Mouse (Mus musculus) CH12.LX (cell line): ENCODE results near the gene Pbld1. TPM values are rescaled to one million over a fixed set of nuclear protein-coding genes. Genes with fewer than 3 reads are reported as not detected.

ENCODE experiments used
- DNase-seq: peaks from one replicate; pipeline ENCODE4 v3.0.0-alpha.2; 2013; ENCODE audit errors: extremely low read depth
- H3K27ac ChIP-seq: 2 replicates; pipeline ENCODE4 v1.5.1; 2012; ENCODE audit warnings: low read depth, mild to moderate bottlenecking, control low read depth, moderate library complexity; ENCODE audit not compliant: insufficient read depth
- H3K27me3 ChIP-seq: replicated peaks from 2 replicates; pipeline ENCODE3; 2012; ENCODE audit warnings: inconsistent platforms
- H3K36me3 ChIP-seq, 2 experiments: replicated peaks in 1 of 2; 2 replicates each; pipeline versions ENCODE3 to v1.6.1; 2012; ENCODE audit warnings: inconsistent platforms in 1 of 2, low read length in 1 of 2, mild to moderate bottlenecking in 1 of 2, mixed read lengths in 1 of 2, moderate library complexity in 1 of 2; ENCODE audit not compliant: control insufficient read depth in 1 of 2, insufficient read depth in 1 of 2
- H3K4me1 ChIP-seq, 2 experiments: 2 replicates each; pipeline ENCODE4 v1.6.1; 2012; ENCODE audit warnings: inconsistent platforms in 1 of 2, moderate library complexity in 1 of 2; ENCODE audit not compliant: insufficient read depth in 2 of 2, control insufficient read depth in 1 of 2
- H3K4me2 ChIP-seq: 2 replicates; pipeline ENCODE4 v1.6.1; 2012; ENCODE audit warnings: low read depth, mild to moderate bottlenecking, control low read depth; ENCODE audit not compliant: poor library complexity, insufficient read depth, severe bottlenecking
- H3K4me3 ChIP-seq, 3 experiments: fragments of 150-350 bp in 1 of 3; sonication (generic) in 1 of 3; replicated peaks in 1 of 3; 2 replicates each; pipeline versions ENCODE3 to v1.5.1; 2011 to 2012; ENCODE audit warnings: low read depth in 2 of 3, low read length in 2 of 3, mild to moderate bottlenecking in 2 of 3, moderate library complexity in 2 of 3, control low read depth in 1 of 3, improper control_type of control experiment in 1 of 3, inconsistent platforms in 1 of 3, mixed read lengths in 1 of 3; ENCODE audit not compliant: poor library complexity in 1 of 3
- H3K79me2 ChIP-seq: replicated peaks from 2 replicates; pipeline ENCODE4 v1.6.1; 2012; ENCODE audit warnings: mild to moderate bottlenecking, moderate library complexity; ENCODE audit not compliant: control insufficient read depth, poor library complexity, insufficient read depth, severe bottlenecking; ENCODE audit errors: extremely low read depth
- H3K9ac ChIP-seq: 2 replicates; pipeline ENCODE4 v1.6.1; 2012; ENCODE audit warnings: low read depth, mild to moderate bottlenecking, control low read depth, moderate library complexity; ENCODE audit not compliant: insufficient read depth
- H3K9me3 ChIP-seq: replicated peaks from 2 replicates; pipeline ENCODE3; 2012; ENCODE audit warnings: low read length, inconsistent platforms, mixed read lengths
- CHD1 ChIP-seq: IDR thresholded peaks from 2 replicates; pipeline ENCODE4 v1.6.1; 2012; ENCODE audit warnings: low read depth, low read length, improper control_type of control experiment, inconsistent platforms
- CHD2 ChIP-seq: IDR thresholded peaks from 2 replicates; pipeline ENCODE4 v1.6.1; 2011; ENCODE audit warnings: low read length, improper control_type of control experiment
- CTCF ChIP-seq, 2 experiments: IDR thresholded peaks in 1 of 2; conservative IDR thresholded peaks in 1 of 2; 2 replicates each; pipeline ENCODE4 v1.5.1; 2011 to 2012; ENCODE audit warnings: low read depth in 2 of 2, low read length in 2 of 2, improper control_type of control experiment in 1 of 2, inconsistent platforms in 1 of 2, mild to moderate bottlenecking in 1 of 2, moderate library complexity in 1 of 2
- ELF1 ChIP-seq: IDR thresholded peaks from 2 replicates; pipeline ENCODE4 v1.6.1; 2014; ENCODE audit warnings: low read depth, mild to moderate bottlenecking, inconsistent platforms, low read length, improper control_type of control experiment
- GABPA ChIP-seq: IDR thresholded peaks from 2 replicates; pipeline ENCODE4 v1.6.1; 2012; ENCODE audit warnings: low read depth, low read length, improper control_type of control experiment, inconsistent platforms; ENCODE audit not compliant: insufficient replicate concordance
- JUN ChIP-seq: IDR thresholded peaks from 2 replicates; pipeline ENCODE4 v1.6.1; 2011; ENCODE audit warnings: low read depth, mild to moderate bottlenecking, low read length, improper control_type of control experiment, moderate library complexity; ENCODE audit not compliant: insufficient read depth
- KAT2A ChIP-seq: IDR thresholded peaks from 2 replicates; pipeline ENCODE4 v1.6.1; 2012; ENCODE audit warnings: low read length, improper control_type of control experiment, inconsistent platforms; ENCODE audit not compliant: insufficient replicate concordance
- MAZ ChIP-seq: IDR thresholded peaks from 2 replicates; pipeline ENCODE4 v1.6.1; 2012; ENCODE audit warnings: low read depth, mild to moderate bottlenecking, inconsistent platforms, low read length, improper control_type of control experiment, moderate library complexity
- MEF2A ChIP-seq: IDR thresholded peaks from 2 replicates; pipeline ENCODE4 v1.6.1; 2014; ENCODE audit warnings: low read depth, mild to moderate bottlenecking, inconsistent platforms, low read length, improper control_type of control experiment, borderline replicate concordance
- NELFE ChIP-seq: IDR thresholded peaks from 2 replicates; pipeline ENCODE4 v1.6.1; 2011; ENCODE audit warnings: low read depth, low read length, improper control_type of control experiment
- NRF1 ChIP-seq: IDR thresholded peaks from 2 replicates; pipeline ENCODE4 v1.6.1; 2014; ENCODE audit warnings: low read depth, mild to moderate bottlenecking, inconsistent platforms, low read length, improper control_type of control experiment, moderate library complexity
- POLR2A ChIP-seq: IDR thresholded peaks from 2 replicates; pipeline ENCODE4 v1.6.1; 2011; ENCODE audit warnings: low read depth, mild to moderate bottlenecking, improper control_type of control experiment, low read length
- SIN3A ChIP-seq: IDR thresholded peaks from 2 replicates; pipeline ENCODE4 v1.6.1; 2012; ENCODE audit warnings: low read length, improper control_type of control experiment, inconsistent platforms
- SMC3 ChIP-seq: IDR thresholded peaks from 2 replicates; pipeline ENCODE4 v1.6.1; 2011; ENCODE audit warnings: low read depth, low read length, improper control_type of control experiment
- TBP ChIP-seq: conservative IDR thresholded peaks from 2 replicates; pipeline ENCODE4 v1.6.1; 2011; ENCODE audit warnings: low read depth, low read length, improper control_type of control experiment
- TCF12 ChIP-seq: IDR thresholded peaks from 2 replicates; pipeline ENCODE4 v1.6.1; 2014; ENCODE audit warnings: low read depth, mild to moderate bottlenecking, inconsistent platforms, low read length, improper control_type of control experiment
- USF1 ChIP-seq: IDR thresholded peaks from 2 replicates; pipeline ENCODE4 v1.6.1; 2014; ENCODE audit warnings: low read depth, mild to moderate bottlenecking, inconsistent platforms, low read length, improper control_type of control experiment
- ZKSCAN1 ChIP-seq: IDR thresholded peaks from 2 replicates; pipeline ENCODE4 v1.6.1; 2012; ENCODE audit warnings: low read depth, inconsistent platforms, low read length, improper control_type of control experiment, borderline replicate concordance
- ZMIZ1 ChIP-seq: IDR thresholded peaks from 2 replicates; pipeline ENCODE4 v1.6.1; 2012; ENCODE audit warnings: low read depth, mild to moderate bottlenecking, inconsistent platforms, low read length, improper control_type of control experiment
- dilution Hi-C: fragments of 300-500 bp; cut with MboI; formaldehyde crosslinking; loops from 2 replicates; pipeline ENCODE4 v1.14.3; 2020; ENCODE audit warnings: low sequenced_read_pairs; ENCODE audit not compliant: extremely low pct_unique_long_range_greater_than_20kb, extremely low pct_ligation_motif_present
- in situ Hi-C: fragments of 300-500 bp; cut with MboI; formaldehyde crosslinking; loops from 3 replicates; pipeline ENCODE4 v1.14.3; 2019; ENCODE audit warnings: low sequenced_read_pairs, low pct_ligation_motif_present, low pct_unique_long_range_greater_than_20kb, mixed read lengths
- polyA plus RNA-seq: library from polyadenylated mRNA; unstranded; fragments of >175 nt; gene quantifications from 2 replicates; pipeline ENCODE4 v1.2.1, GENCODE M21; 2012; ENCODE audit warnings: low read depth; ENCODE audit not compliant: insufficient read length
- total RNA-seq, 2 experiments: library from RNA; depleted of rRNA; stranded (reverse); fragments of 300-350 nt in 1 of 2; fragments of >200 nt in 1 of 2; gene quantifications; 2 replicates each; pipeline ENCODE4 v1.2.3; 2012 to 2014

Gene Pbld1
- total and polyA plus RNA-seq, 3 experiments, result 0.04 to 0.49 TPM; not detected in 1

DNA sequence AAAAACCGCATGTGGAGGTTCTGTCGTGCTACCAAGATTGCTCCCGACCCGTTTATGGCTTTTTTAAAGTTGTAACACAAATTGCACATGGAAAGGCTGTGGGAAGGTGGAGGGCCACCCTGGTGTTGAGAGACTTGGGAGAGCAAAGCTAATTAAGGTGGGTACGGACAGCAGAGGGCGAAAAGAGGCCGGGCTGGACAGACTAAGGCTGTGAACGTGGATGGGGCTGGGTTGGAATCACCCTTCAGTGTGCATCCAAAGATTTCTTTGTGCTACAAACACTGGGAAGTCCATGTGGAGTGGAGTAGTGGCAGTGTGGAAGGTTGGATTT lies 35.4 kb upstream of the Pbld1 start:
- Histone ChIP-seq H3K4me2 (peak overlapping the region; percentile 84), H3K9ac (peak overlapping the region; percentile 92), H3K9me3 (no peaks in the 10 kb centered on the region), H3K4me1 (peaks cover 2 to 34% of the 10 kb centered on the region in 2 experiments; a peak in 3 of 4 replicates), H3K36me3 (peaks cover 0 to 2% of the 10 kb centered on the region in 2 experiments), H3K79me2 (peaks cover 36% of the 10 kb centered on the region), H3K27me3 (no peaks in the 10 kb centered on the region)
- DNase-seq, result no peak
- TF ChIP-seq ZKSCAN1, result no peak
- no peak for TF ChIP-seq KAT2A
- no peak for TF ChIP-seq MEF2A
- no peak for TF ChIP-seq NRF1
- TF ChIP-seq CTCF (conservative IDR thresholded peaks at IDR 0.05 in 1 of 2, IDR thresholded peaks at IDR 0.05 in 1 of 2; ENCODE audit: low read depth in 2 of 2, low read length in 2 of 2), result no peak
- TF ChIP-seq TCF12, result no peak
- no peak for TF ChIP-seq CHD2
- no peak for TF ChIP-seq CHD1
- no peak for TF ChIP-seq MAZ
- TF ChIP-seq JUN, result no peak
- TF ChIP-seq POLR2A, result no peak
- TF ChIP-seq NELFE, result no peak
- no peak for TF ChIP-seq SMC3
- no peak for TF ChIP-seq USF1
- TF ChIP-seq ZMIZ1, result no peak
- TF ChIP-seq, all 38 proteins: peak for 0
- Histone ChIP-seq H3K4me3 (peak overlapping the region; percentile 63 to 91 (median 64)), H3K27ac (peak overlapping the region; percentile 81)
- dilution Hi-C loops, result no loop called here
- in situ Hi-C loops, result no loop called here

DNA sequence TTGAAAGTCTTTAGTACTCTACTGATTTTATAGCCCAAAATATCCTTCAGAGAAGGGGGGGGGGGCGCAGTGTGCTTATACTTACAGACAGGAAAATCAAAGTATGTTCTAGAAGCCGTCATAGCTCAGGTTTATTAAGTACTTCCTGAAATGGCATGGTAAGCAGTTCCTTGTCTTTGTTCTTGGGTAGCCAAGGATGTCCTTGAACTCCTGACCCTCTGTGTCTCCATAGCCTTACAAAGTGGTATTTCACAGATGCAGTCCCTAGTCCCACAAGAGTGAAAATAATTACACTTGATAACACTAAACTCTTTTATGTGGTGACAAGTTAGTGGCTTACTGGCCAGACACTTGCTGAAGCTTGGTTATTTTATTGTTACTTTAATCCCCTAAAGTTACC lies 34.9 kb upstream of the Pbld1 start:
- no peak overlapping the region for H3K27ac ChIP-seq
- in situ Hi-C loops (no loop called here), dilution Hi-C loops (no loop called here)
- TF ChIP-seq NELFE, result no peak
- TF ChIP-seq ELF1, result no peak
- no peak for TF ChIP-seq TBP
- TF ChIP-seq CTCF (conservative IDR thresholded peaks at IDR 0.05 in 1 of 2, IDR thresholded peaks at IDR 0.05 in 1 of 2; ENCODE audit: low read depth in 2 of 2, low read length in 2 of 2), result no peak
- TF ChIP-seq SIN3A, result no peak
- TF ChIP-seq SMC3, result no peak
- TF ChIP-seq GABPA, result no peak
- no peak for TF ChIP-seq CHD2
- peak; percentile 31 for DNase-seq
- peaks cover 0 to 2% of the 10 kb centered on the region in 2 experiments for H3K36me3 ChIP-seq
- peak overlapping the region; percentile 92 for H3K9ac ChIP-seq
- peaks cover 31% of the 10 kb centered on the region for H3K79me2 ChIP-seq
- H3K4me2 ChIP-seq, result peak overlapping the region; percentile 84
- H3K4me1 ChIP-seq, result peaks cover 2 to 33% of the 10 kb centered on the region in 2 experiments; a peak in 3 of 4 replicates
- no peaks in the 10 kb centered on the region for H3K27me3 ChIP-seq
- H3K9me3 ChIP-seq, result no peaks in the 10 kb centered on the region
- peak overlapping the region in 2 of 3 experiments; percentile 63 to 91 for H3K4me3 ChIP-seq
